Mouse (Mus musculus) neural tube, embryonic 13.5 days (tissue): ENCODE data around the gene Osm. TPM values are rescaled to one million over a fixed set of nuclear protein-coding genes. Genes with fewer than 3 reads are reported as not detected.
A peak's percentile ranks its signal among the peaks of the same experiment; 100 is the strongest.

Source experiments
- ATAC-seq: fragments of 200-750 bp; cut with Nextera tagmentation; 2 replicates; pipeline ENCODE4 v1.8.0; 2017; ENCODE audit warnings: low read depth, mild to moderate bottlenecking, moderate TSS enrichment, moderate library complexity
- H3K27ac ChIP-seq: fragments of 300-500 bp; sonication (generic); replicated peaks from 2 replicates; pipeline ENCODE4 v1.5.1; 2015; ENCODE audit warnings: moderate library complexity, mild to moderate bottlenecking, inconsistent platforms
- H3K27me3 ChIP-seq: fragments of 300-500 bp; sonication (generic); 2 replicates; pipeline ENCODE4 v1.6.1; 2015; ENCODE audit warnings: mild to moderate bottlenecking, inconsistent platforms
- H3K36me3 ChIP-seq: fragments of 300-500 bp; sonication (generic); 2 replicates; pipeline ENCODE4 v1.6.1; 2015; ENCODE audit warnings: mild to moderate bottlenecking, inconsistent platforms
- H3K4me1 ChIP-seq: fragments of 300-500 bp; sonication (generic); replicated peaks from 2 replicates; pipeline ENCODE4 v1.6.1; 2015; ENCODE audit warnings: inconsistent platforms
- H3K4me2 ChIP-seq: fragments of 300-500 bp; sonication (generic); 2 replicates; pipeline ENCODE4 v1.6.1; 2015; ENCODE audit warnings: inconsistent platforms, mild to moderate bottlenecking, moderate library complexity
- H3K4me3 ChIP-seq: fragments of 300-500 bp; sonication (generic); 2 replicates; pipeline ENCODE4 v1.5.1; 2015; ENCODE audit warnings: mild to moderate bottlenecking, inconsistent platforms
- H3K9ac ChIP-seq: fragments of 300-500 bp; sonication (generic); 2 replicates; pipeline ENCODE4 v1.6.1; 2015; ENCODE audit warnings: moderate library complexity, mild to moderate bottlenecking, inconsistent platforms
- H3K9me3 ChIP-seq: fragments of 300-500 bp; sonication (generic); 2 replicates; pipeline ENCODE4 v1.6.1; 2016; ENCODE audit warnings: inconsistent platforms
- WGBS: fragments of 180-500 bp; shearing (Covaris S2); methylation state at CpG from one replicate; pipeline ENCODE4 v1.1.7; 2015; 5-methylcytosine and 5-hydroxymethylcytosine counted together
- polyA plus RNA-seq: library from polyadenylated mRNA; unstranded; fragments of >200 nt; fragmentation: Nextera tagmentation; extraction: Ambion mirVana; gene quantifications from 2 replicates; pipeline ENCODE4 v1.2.1, GENCODE M21; 2015

The Osm gene
- not detected in 2 replicates for polyA plus RNA-seq

- H3K27ac ChIP-seq, result no peak within 1 kb of the TSS
- WGBS, result 74% methylated on average over 16 of the region's 16 CpGs
- H3K27me3 ChIP-seq, result no peaks in the 10 kb centered on the region
- H3K4me3 ChIP-seq, result no peak within 1 kb of the TSS
- no peak within 1 kb of the TSS for H3K9ac ChIP-seq
- H3K36me3 ChIP-seq, result no peaks in the 10 kb centered on the region
- no peak within 1 kb of the TSS for H3K4me2 ChIP-seq
- no peaks in the 10 kb centered on the region for H3K4me1 ChIP-seq
- H3K9me3 ChIP-seq, result no peaks in the 10 kb centered on the region
- ATAC-seq, result no peak
Measured at GRCm38 (mm10) chr11:4235665-4236545, at the start of gene Osm. Osm (plus strand) TSS chr11:4236420.

DNA sequence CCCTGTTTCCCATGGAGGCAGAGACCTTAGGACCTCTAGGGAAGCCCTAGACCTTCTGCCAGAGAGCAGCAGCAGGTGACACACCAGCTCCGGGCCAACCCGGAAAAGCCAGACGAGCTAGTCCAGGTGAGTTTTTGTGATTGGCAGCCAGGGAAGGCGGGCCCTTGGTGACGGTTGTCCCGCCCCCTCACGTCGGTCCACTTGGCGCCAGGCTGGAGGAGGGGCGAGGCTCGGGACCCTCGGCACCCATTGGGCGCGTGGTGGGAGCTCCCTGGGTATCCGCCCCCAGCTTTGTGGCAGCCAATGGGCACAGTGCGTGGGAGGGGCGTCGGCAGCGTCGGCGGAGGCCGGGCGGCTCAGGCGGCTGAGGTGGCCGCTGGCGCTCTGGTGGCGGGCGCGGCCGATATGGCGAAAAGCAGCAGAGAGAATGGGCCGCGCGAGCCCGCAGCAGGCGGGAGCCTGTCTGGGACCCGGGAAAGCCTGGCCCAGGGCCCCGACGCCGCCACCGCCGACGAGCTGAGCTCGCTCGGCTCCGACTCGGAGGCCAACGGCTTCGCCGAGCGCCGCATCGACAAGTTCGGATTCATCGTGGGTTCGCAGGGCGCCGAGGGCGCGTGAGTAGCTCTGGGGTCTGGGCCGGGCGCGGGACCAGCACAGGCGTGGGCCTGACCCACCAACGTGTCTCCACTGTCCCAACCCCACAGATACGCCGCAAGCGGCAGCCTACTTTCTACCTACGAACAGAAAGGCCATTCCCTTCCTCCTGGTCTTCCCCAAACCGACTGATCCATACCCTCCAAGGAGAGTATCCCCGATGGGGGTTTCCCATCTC lies 49.5 kb upstream of the Osm start, which contains the start of gene Tbc1d10a:
Tbc1d10a (plus strand) TSS at position 304 of the 832 bp plus-strand sequence.
- ATAC-seq, result peak; percentile 99
- under 1% methylated on average over 71 of the region's 71 CpGs for WGBS
- Histone ChIP-seq H3K4me2 (peak within 1 kb of the TSS; percentile 90), H3K27me3 (no peaks in the 10 kb centered on the region), H3K4me3 (peak within 1 kb of the TSS; percentile 81), H3K27ac (peak within 1 kb of the TSS; percentile 64; the same call in 1 of the 2 replicates), H3K36me3 (peaks cover 19% of the 10 kb centered on the region), H3K4me1 (peaks cover 29% of the 10 kb centered on the region), H3K9me3 (no peaks in the 10 kb centered on the region), H3K9ac (peak within 1 kb of the TSS; percentile 89)

DNA sequence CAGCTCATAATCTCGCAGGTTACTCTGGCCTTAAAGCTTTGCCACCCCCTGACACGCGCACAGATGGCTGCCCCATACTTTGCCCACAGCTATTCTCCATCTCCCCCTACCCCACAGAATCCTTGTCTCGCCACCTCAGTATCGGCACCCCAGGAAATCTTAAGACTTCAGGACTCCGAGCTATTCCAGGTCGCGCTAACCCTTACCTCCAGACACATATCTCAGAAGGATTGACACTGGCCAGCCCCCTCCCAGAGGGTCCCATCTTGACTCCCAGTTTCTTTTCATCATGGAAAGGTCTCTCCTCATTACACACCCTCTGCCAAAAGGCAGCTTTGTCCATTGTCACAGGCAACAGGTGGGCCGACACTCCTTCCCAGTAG lies 48.9 kb upstream of the Osm start:
- H3K4me2 ChIP-seq, result peak overlapping the region; percentile 90
- peak overlapping the region; percentile 89 for H3K9ac ChIP-seq
- 17% methylated on average over 9 of the region's 9 CpGs for WGBS
- peak; percentile 20; the same call in 1 of the 2 replicates for ATAC-seq
- no peak overlapping the region for H3K27ac ChIP-seq
- peaks cover 13% of the 10 kb centered on the region for H3K36me3 ChIP-seq
- H3K4me3 ChIP-seq, result peak overlapping the region; percentile 81
- no peaks in the 10 kb centered on the region for H3K27me3 ChIP-seq
- H3K9me3 ChIP-seq, result no peaks in the 10 kb centered on the region
- H3K4me1 ChIP-seq, result peaks cover 32% of the 10 kb centered on the region

GRCm38 (mm10) chr11:4189182-4189581 lies 47.0 kb upstream of the Osm start:
- no peak overlapping the region for H3K9ac ChIP-seq
- no peak for ATAC-seq

GRCm38 (mm10) chr11:4190677-4191076 lies 45.5 kb upstream of the Osm start:
- no peaks in the 10 kb centered on the region for H3K36me3 ChIP-seq
- no peak for ATAC-seq
- whole genome bisulfite sequencing, result 76% methylated on average over 3 of the region's 3 CpGs
- H3K4me2 ChIP-seq, result no peak overlapping the region
- no peaks in the 10 kb centered on the region for H3K27me3 ChIP-seq
- H3K9ac ChIP-seq, result peak overlapping the region; percentile 31; the same call in 1 of the 2 replicates
- H3K4me3 ChIP-seq, result no peak overlapping the region
- peaks cover 37% of the 10 kb centered on the region for H3K4me1 ChIP-seq
- H3K27ac ChIP-seq, result no peak overlapping the region
- H3K9me3 ChIP-seq, result no peaks in the 10 kb centered on the region

More at GRCm38 (mm10) chr11:4189182-4189581, 47.0 kb upstream of the Osm start:
- no peak overlapping the region for H3K4me3 ChIP-seq
- no peaks in the 10 kb centered on the region for H3K9me3 ChIP-seq
- WGBS, result 85% methylated on average over 6 of the region's 6 CpGs
- H3K27me3 ChIP-seq, result no peaks in the 10 kb centered on the region
- no peaks in the 10 kb centered on the region for H3K36me3 ChIP-seq
- peaks cover 37% of the 10 kb centered on the region for H3K4me1 ChIP-seq
- H3K27ac ChIP-seq, result no peak overlapping the region
- no peak overlapping the region for H3K4me2 ChIP-seq

DNA sequence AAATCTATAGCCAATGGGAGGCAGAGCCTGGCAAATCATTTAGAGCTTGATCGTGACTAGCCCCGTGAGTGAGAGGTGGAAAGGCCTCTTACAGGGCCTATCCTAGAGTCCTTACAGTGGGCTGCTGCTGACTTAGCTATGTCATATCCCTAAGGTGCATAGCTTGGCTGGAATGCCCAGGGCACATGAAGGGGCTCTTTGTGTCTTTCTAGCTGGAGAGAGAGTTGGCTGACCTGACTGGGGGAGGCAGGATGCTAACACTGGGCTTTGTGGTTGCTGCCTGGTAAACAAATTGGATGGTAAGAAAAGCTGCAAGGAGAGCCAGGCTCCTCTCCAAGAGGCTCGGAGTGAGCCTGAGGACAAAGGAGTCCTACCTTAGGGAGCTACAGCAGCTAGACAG lies 43.5 kb upstream of the Osm start:
- no peak overlapping the region for H3K27ac ChIP-seq
- WGBS, result 81% methylated on average over 3 of the region's 3 CpGs
- ATAC-seq, result no peak

DNA sequence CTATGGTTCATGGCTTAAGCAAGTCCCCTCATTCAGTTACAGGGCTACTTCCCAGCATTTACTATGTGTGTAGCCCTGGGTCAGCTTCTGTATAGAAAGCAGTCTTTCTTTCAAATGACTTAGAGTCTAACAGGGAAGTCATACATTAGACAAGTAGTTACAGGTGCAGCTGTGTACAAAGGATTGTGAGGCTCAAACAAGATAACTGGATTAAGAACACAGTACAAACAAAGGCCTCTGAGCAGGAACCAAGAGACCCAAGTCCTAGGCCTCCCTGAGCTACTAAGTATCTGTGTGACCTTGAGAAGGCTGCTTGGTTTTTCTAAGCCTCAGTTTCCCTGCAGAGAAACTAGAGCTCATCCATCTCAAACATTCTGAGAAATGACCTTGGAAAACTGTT lies 42.8 kb upstream of the Osm start:
- no peaks in the 10 kb centered on the region for H3K9me3 ChIP-seq
- H3K4me1 ChIP-seq, result peaks cover 23% of the 10 kb centered on the region
- no peak overlapping the region for H3K9ac ChIP-seq
- H3K27ac ChIP-seq, result no peak overlapping the region
- no peak overlapping the region for H3K4me3 ChIP-seq
- H3K36me3 ChIP-seq, result no peaks in the 10 kb centered on the region
- no peak for ATAC-seq
- H3K27me3 ChIP-seq, result no peaks in the 10 kb centered on the region
- no peak overlapping the region for H3K4me2 ChIP-seq

More for the DNA sequence above, 43.5 kb upstream of the Osm start:
- Histone ChIP-seq H3K4me1 (peaks cover 29% of the 10 kb centered on the region), H3K4me2 (no peak overlapping the region), H3K36me3 (no peaks in the 10 kb centered on the region), H3K9me3 (no peaks in the 10 kb centered on the region), H3K9ac (no peak overlapping the region), H3K4me3 (no peak overlapping the region), H3K27me3 (no peaks in the 10 kb centered on the region)

- WGBS, result 83% methylated on average over 3 of the region's 3 CpGs
- no peaks in the 10 kb centered on the region for H3K36me3 ChIP-seq
Measured at GRCm38 (mm10) chr11:4195597-4196031, 40.6 kb upstream of the Osm start.

DNA sequence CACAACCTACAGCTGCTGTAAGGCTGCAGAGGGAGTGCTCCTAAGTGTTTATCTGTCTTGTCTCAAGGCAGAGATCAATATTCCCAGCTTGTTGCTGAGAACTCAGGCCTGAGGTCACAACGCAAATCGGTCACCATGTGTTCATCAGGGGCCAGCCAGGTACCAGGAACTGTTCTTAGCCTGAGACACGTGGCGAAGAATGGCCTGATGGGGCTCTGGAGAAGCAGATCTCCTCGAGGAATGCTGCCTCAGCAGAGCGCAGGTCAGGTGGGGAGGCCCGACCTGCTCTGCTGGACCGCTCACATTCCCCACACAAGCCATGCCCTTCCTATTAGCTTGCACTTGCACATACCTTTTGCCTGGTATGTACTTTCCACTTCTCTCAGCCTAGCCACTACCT lies 39.6 kb upstream of the Osm start:
- H3K36me3 ChIP-seq, result no peaks in the 10 kb centered on the region

More at GRCm38 (mm10) chr11:4195597-4196031, 40.6 kb upstream of the Osm start:
- Histone ChIP-seq H3K9ac (no peak overlapping the region), H3K27me3 (no peaks in the 10 kb centered on the region), H3K4me3 (no peak overlapping the region), H3K4me2 (no peak overlapping the region), H3K4me1 (peaks cover 11% of the 10 kb centered on the region), H3K9me3 (no peaks in the 10 kb centered on the region), H3K27ac (no peak overlapping the region)
- ATAC-seq, result no peak

DNA sequence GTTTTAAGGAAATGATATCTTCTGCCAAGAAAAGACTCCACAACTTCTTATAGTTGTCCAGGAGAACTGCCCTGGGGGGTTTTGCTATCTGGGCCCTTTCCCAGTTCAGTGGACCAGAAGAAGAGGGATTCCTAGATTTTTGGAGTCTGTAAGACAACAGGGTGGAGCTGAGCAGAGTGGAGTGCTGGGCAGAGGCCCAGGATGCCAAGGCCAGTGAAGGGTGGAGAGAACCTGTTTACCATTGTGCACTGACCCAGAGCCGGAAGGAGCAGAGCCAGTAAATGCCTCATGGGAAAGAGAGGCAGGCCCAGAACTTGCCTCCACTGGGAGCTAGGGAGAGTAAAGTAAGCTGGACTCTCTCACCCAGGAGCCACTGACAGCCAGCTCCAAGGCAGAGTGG lies 38.5 kb upstream of the Osm start:
- no peaks in the 10 kb centered on the region for H3K36me3 ChIP-seq
- H3K27me3 ChIP-seq, result no peaks in the 10 kb centered on the region
- ATAC-seq, result no peak
- H3K4me2 ChIP-seq, result no peak overlapping the region
- no peaks in the 10 kb centered on the region for H3K9me3 ChIP-seq
- H3K4me3 ChIP-seq, result no peak overlapping the region
- 63% methylated on average over 1 of the region's 1 CpGs for WGBS
- H3K4me1 ChIP-seq, result peaks cover under 1% of the 10 kb centered on the region
- no peak overlapping the region for H3K9ac ChIP-seq
- H3K27ac ChIP-seq, result no peak overlapping the region

More for the DNA sequence above, 39.6 kb upstream of the Osm start:
- Histone ChIP-seq H3K4me1 (peaks cover 8% of the 10 kb centered on the region), H3K4me2 (no peak overlapping the region), H3K4me3 (no peak overlapping the region), H3K9me3 (no peaks in the 10 kb centered on the region), H3K27ac (no peak overlapping the region), H3K27me3 (no peaks in the 10 kb centered on the region), H3K9ac (peak overlapping the region; percentile 22; the same call in 1 of the 2 replicates)
- ATAC-seq, result no peak
- WGBS, result 77% methylated on average over 8 of the region's 8 CpGs

DNA sequence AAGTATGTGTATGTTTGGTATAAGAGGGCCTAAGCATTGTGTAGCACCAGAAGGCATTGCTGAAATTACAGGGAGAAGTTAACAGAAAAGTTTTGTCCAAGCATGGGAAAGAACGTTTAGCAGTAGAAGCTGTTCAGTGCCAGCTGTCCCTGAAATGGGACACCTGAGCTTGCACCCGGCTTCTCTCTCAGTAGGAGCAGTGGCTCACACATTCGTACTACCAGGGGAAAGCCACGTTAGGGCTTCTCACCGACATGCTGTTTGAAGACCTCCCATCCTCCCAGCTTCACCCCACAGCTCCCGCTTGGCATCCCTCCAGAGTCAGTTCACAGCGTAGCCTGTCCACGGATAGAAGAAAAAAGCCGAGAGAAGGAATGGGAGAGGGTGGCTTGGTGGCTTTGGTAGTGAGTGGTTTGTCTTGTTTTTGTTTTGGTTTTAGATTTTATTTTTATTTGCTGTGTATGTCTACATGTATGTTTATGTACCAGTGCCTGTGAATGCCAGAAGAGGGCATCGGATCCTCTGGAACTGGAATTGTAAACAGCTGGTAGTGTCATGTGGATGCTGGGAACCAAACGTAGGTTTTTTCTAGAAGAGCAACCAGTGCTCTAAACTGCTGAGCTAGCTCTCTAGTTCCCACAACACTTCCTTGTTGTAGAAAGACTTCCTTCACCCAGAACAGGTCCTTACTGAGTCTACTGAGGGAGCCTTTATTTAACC lies 34.1 kb upstream of the Osm start:
- WGBS, result 74% methylated on average over 11 of the region's 11 CpGs
- H3K36me3 ChIP-seq, result peaks cover 15% of the 10 kb centered on the region; the same call in 1 of the 2 replicates
- no peak overlapping the region for H3K27ac ChIP-seq
- H3K4me3 ChIP-seq, result no peak overlapping the region
- no peaks in the 10 kb centered on the region for H3K9me3 ChIP-seq
- H3K4me1 ChIP-seq, result 0 out of 2 replicates have a peak, but pooled peaks cover 5% of the 10 kb centered on the region
- H3K27me3 ChIP-seq, result no peaks in the 10 kb centered on the region
- H3K4me2 ChIP-seq, result no peak overlapping the region
- no peak overlapping the region for H3K9ac ChIP-seq
- ATAC-seq, result no peak
